Mouse (Mus musculus): Measurements from ENCODE around the gene Dnajc17. TPM values are rescaled to one million over a fixed set of nuclear protein-coding genes. Genes with fewer than 3 reads are reported as not detected.

The Dnajc17 gene
- polyA plus RNA-seq, 1 experiment from 2014 or later: 29.6 TPM

GRCm38 (mm10) chr2:119161247-119161646 lies 47.3 kb downstream of the Dnajc17 start:
- WGBS: 46% methylated on average over 2 of the region's 2 CpGs
- Histone ChIP-seq H3K9ac (replicated peaks) (no peak overlapping the region), H3K4me3 (replicated peaks) (no peak overlapping the region), H3K9me3 (no peaks in the 10 kb centered on the region), H3K27ac (no peak overlapping the region), H3K4me2 (no peak overlapping the region), H3K4me1 (replicated peaks) (peaks cover 5% of the 10 kb centered on the region; the same call in 1 of the 2 replicates), H3K36me3 (no peaks in the 10 kb centered on the region), H3K27me3 (peaks cover 23% of the 10 kb centered on the region)
- ATAC-seq (ENCODE audit: insufficient number of reproducible peaks, insufficient read depth, low FRiP score, low TSS enrichment, low read depth): no peak

GRCm38 (mm10) chr2:119157836-119158235 lies 50.8 kb downstream of the Dnajc17 start:
- H3K36me3 ChIP-seq: peaks cover 15% of the 10 kb centered on the region
- H3K9me3 ChIP-seq: no peaks in the 10 kb centered on the region
- no peak overlapping the region for H3K27ac ChIP-seq
- H3K4me2 ChIP-seq: no peak overlapping the region
- ATAC-seq (ENCODE audit: insufficient number of reproducible peaks, insufficient read depth, low FRiP score, low TSS enrichment, low read depth): no peak
- H3K27me3 ChIP-seq: no peaks in the 10 kb centered on the region
- H3K4me1 ChIP-seq (replicated peaks): peaks cover 15% of the 10 kb centered on the region
- no peak overlapping the region; the same call in 1 of the 2 replicates for H3K4me3 ChIP-seq (replicated peaks)
- no peak overlapping the region for H3K9ac ChIP-seq (replicated peaks)

- Histone ChIP-seq H3K9me3 (no peaks in the 10 kb centered on the region), H3K36me3 (peaks cover 24% of the 10 kb centered on the region), H3K4me3 (replicated peaks) (peak within 1 kb of the TSS; percentile 99), H3K4me2 (peak within 1 kb of the TSS; percentile 92), H3K27ac (peak within 1 kb of the TSS; percentile 46), H3K27me3 (no peaks in the 10 kb centered on the region), H3K9ac (replicated peaks) (peak within 1 kb of the TSS; percentile 92), H3K4me1 (replicated peaks) (peaks cover 15% of the 10 kb centered on the region)
- ATAC-seq (ENCODE audit: insufficient number of reproducible peaks, insufficient read depth, low FRiP score, low TSS enrichment, low read depth): peak; percentile 83
- WGBS: 1% methylated on average over 57 of the region's 57 CpGs
Observed at GRCm38 (mm10) chr2:119156681-119157572, 51.7 kb downstream of the Dnajc17 start, which contains the start of gene Rmdn3. TSS of gene Rmdn3 (minus strand) at chr2:119157034.

GRCm38 (mm10) chr2:119156081-119156680 lies 52.4 kb downstream of the Dnajc17 start:
- ATAC-seq (ENCODE audit: insufficient number of reproducible peaks, insufficient read depth, low FRiP score, low TSS enrichment, low read depth): peak; percentile 11
- Histone ChIP-seq H3K9me3 (no peaks in the 10 kb centered on the region), H3K4me3 (replicated peaks) (peak overlapping the region; percentile 99), H3K9ac (replicated peaks) (peak overlapping the region; percentile 92), H3K27ac (peak overlapping the region; percentile 46), H3K4me2 (peak overlapping the region; percentile 92), H3K4me1 (replicated peaks) (peaks cover 15% of the 10 kb centered on the region), H3K36me3 (peaks cover 32% of the 10 kb centered on the region), H3K27me3 (no peaks in the 10 kb centered on the region)
- 6% methylated on average over 34 of the region's 34 CpGs for WGBS

GRCm38 (mm10) chr2:119155388-119155787 lies 53.2 kb downstream of the Dnajc17 start:
- H3K4me2 ChIP-seq: peak overlapping the region; percentile 92
- H3K27me3 ChIP-seq: no peaks in the 10 kb centered on the region
- H3K27ac ChIP-seq: no peak overlapping the region
- H3K9me3 ChIP-seq: no peaks in the 10 kb centered on the region
- H3K4me1 ChIP-seq (replicated peaks): peaks cover 15% of the 10 kb centered on the region
- H3K4me3 ChIP-seq (replicated peaks): peak overlapping the region; percentile 99
- no peak for ATAC-seq (ENCODE audit: insufficient number of reproducible peaks, insufficient read depth, low FRiP score, low TSS enrichment, low read depth)
- no peak overlapping the region for H3K9ac ChIP-seq (replicated peaks)
- whole genome bisulfite sequencing: 85% methylated on average over 9 of the region's 9 CpGs
- peaks cover 40% of the 10 kb centered on the region for H3K36me3 ChIP-seq

- WGBS: 80% methylated on average over 2 of the region's 2 CpGs
- Histone ChIP-seq H3K27ac (no peak overlapping the region), H3K9me3 (no peaks in the 10 kb centered on the region), H3K4me3 (replicated peaks) (no peak overlapping the region), H3K4me1 (replicated peaks) (peaks cover 15% of the 10 kb centered on the region), H3K9ac (replicated peaks) (no peak overlapping the region), H3K4me2 (no peak overlapping the region), H3K36me3 (peaks cover 47% of the 10 kb centered on the region), H3K27me3 (no peaks in the 10 kb centered on the region)
- no peak for ATAC-seq (ENCODE audit: insufficient number of reproducible peaks, insufficient read depth, low FRiP score, low TSS enrichment, low read depth)
Observed at GRCm38 (mm10) chr2:119154683-119155082, 53.9 kb downstream of the Dnajc17 start.

GRCm38 (mm10) chr2:119152255-119152654 lies 56.3 kb downstream of the Dnajc17 start:
- H3K27me3 ChIP-seq: no peaks in the 10 kb centered on the region
- H3K4me1 ChIP-seq (replicated peaks): peaks cover 11% of the 10 kb centered on the region
- H3K27ac ChIP-seq: no peak overlapping the region
- H3K4me2 ChIP-seq: no peak overlapping the region
- no peak overlapping the region for H3K4me3 ChIP-seq (replicated peaks)
- ATAC-seq (ENCODE audit: insufficient number of reproducible peaks, insufficient read depth, low FRiP score, low TSS enrichment, low read depth): no peak
- H3K36me3 ChIP-seq: peaks cover 71% of the 10 kb centered on the region
- no peak overlapping the region for H3K9ac ChIP-seq (replicated peaks)
- H3K9me3 ChIP-seq: no peaks in the 10 kb centered on the region
- 89% methylated on average over 6 of the region's 6 CpGs for WGBS

GRCm38 (mm10) chr2:119147775-119148174 lies 60.8 kb downstream of the Dnajc17 start:
- Histone ChIP-seq H3K9me3 (peaks cover 5% of the 10 kb centered on the region; the same call in 1 of the 2 replicates), H3K36me3 (peaks cover 91% of the 10 kb centered on the region), H3K27me3 (no peaks in the 10 kb centered on the region), H3K27ac (no peak overlapping the region), H3K4me1 (replicated peaks) (no peaks in the 10 kb centered on the region), H3K9ac (replicated peaks) (no peak overlapping the region), H3K4me3 (replicated peaks) (no peak overlapping the region), H3K4me2 (no peak overlapping the region)
- WGBS: 90% methylated on average over 8 of the region's 8 CpGs
- no peak for ATAC-seq (ENCODE audit: insufficient number of reproducible peaks, insufficient read depth, low FRiP score, low TSS enrichment, low read depth)

GRCm38 (mm10) chr2:119147160-119147678 lies 61.4 kb downstream of the Dnajc17 start:
- Histone ChIP-seq H3K27ac (no peak overlapping the region), H3K4me1 (replicated peaks) (no peaks in the 10 kb centered on the region), H3K4me2 (no peak overlapping the region), H3K4me3 (replicated peaks) (no peak overlapping the region), H3K36me3 (peaks cover 91% of the 10 kb centered on the region), H3K9ac (replicated peaks) (no peak overlapping the region), H3K27me3 (no peaks in the 10 kb centered on the region), H3K9me3 (peaks cover 5% of the 10 kb centered on the region; the same call in 1 of the 2 replicates)
- WGBS: 86% methylated on average over 22 of the region's 22 CpGs
- no peak for ATAC-seq (ENCODE audit: insufficient number of reproducible peaks, insufficient read depth, low FRiP score, low TSS enrichment, low read depth)

GRCm38 (mm10) chr2:119146435-119146834 lies 62.2 kb downstream of the Dnajc17 start:
- Histone ChIP-seq H3K4me1 (replicated peaks) (no peaks in the 10 kb centered on the region), H3K4me3 (replicated peaks) (no peak overlapping the region), H3K9ac (replicated peaks) (no peak overlapping the region), H3K27me3 (no peaks in the 10 kb centered on the region), H3K36me3 (peaks cover 91% of the 10 kb centered on the region), H3K9me3 (peaks cover 5% of the 10 kb centered on the region; the same call in 1 of the 2 replicates), H3K27ac (no peak overlapping the region), H3K4me2 (no peak overlapping the region)
- WGBS: 92% methylated on average over 6 of the region's 6 CpGs
- no peak for ATAC-seq (ENCODE audit: insufficient number of reproducible peaks, insufficient read depth, low FRiP score, low TSS enrichment, low read depth)

GRCm38 (mm10) chr2:119145199-119145598 lies 63.4 kb downstream of the Dnajc17 start:
- 93% methylated on average over 2 of the region's 2 CpGs for WGBS
- Histone ChIP-seq H3K4me2 (no peak overlapping the region), H3K4me1 (replicated peaks) (no peaks in the 10 kb centered on the region), H3K36me3 (peaks cover 90% of the 10 kb centered on the region), H3K27me3 (no peaks in the 10 kb centered on the region), H3K9ac (replicated peaks) (no peak overlapping the region), H3K27ac (no peak overlapping the region), H3K9me3 (peaks cover 5% of the 10 kb centered on the region; the same call in 1 of the 2 replicates), H3K4me3 (replicated peaks) (no peak overlapping the region)
- no peak for ATAC-seq (ENCODE audit: insufficient number of reproducible peaks, insufficient read depth, low FRiP score, low TSS enrichment, low read depth)

Data from limb, embryonic 12.5 days (tissue).